Mouse (Mus musculus): Measurements from ENCODE around the gene Slc6a20a. TPM values are rescaled to one million over a fixed set of nuclear protein-coding genes. Genes with fewer than 3 reads are reported as not detected.

Slc6a20a gene
- polyA plus RNA-seq, 1 experiment from 2014 or later = 0.13 TPM

DNA sequence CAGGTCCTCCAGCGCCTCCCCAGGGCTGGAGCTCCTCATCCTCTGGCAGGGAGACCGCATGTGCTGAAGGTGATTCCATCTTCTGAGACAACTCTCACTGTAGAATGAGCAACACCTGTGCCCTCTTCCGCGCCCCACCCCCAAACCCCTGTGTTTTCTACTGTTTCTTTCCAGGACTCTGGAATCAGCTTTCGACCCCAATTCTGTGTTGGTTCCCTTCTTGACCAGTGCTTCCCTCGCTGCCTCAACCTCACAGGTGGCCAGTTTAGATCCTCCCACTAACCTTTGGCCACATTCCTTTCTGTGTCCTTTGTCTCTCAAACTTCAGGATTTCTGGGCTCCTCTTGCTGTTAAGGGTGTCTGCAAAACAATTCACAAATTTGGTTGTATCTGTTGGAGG lies 46.4 kb downstream of the Slc6a20a start, which contains the start of gene Slc6a20b:
Gene Slc6a20b, minus strand, starts transcription at position 285 of the 400 bp plus-strand sequence.
- ATAC-seq (replicated peaks; ENCODE audit: insufficient number of reproducible peaks, low FRiP score, low TSS enrichment, low read depth) = no peak
- no peaks in the 10 kb centered on the region for H3K9me3 ChIP-seq (replicated peaks; ENCODE audit: control insufficient read depth, low read length)
- H3K27me3 ChIP-seq (ENCODE audit: control insufficient read depth, insufficient read depth, low read length) = no peaks in the 10 kb centered on the region

DNA sequence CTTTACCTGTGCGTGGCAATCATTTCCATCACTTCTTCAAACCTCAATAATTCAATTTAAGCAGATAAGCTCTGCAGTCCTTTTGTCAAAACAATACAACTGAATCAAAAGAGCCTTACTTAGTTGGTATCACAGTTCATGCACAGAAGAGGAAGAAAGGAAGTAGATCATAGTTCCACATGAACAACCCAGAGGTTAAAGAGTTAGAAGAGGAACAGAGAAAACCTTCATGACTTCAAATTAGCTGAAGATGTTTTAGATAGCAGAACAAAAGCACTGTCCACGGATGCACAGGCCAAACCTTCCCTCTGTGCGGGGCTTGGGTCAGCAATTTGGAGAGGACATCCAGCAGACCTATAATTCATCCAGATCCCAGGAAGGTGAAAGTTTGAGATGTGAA lies 47.0 kb downstream of the Slc6a20a start:
- Histone ChIP-seq H3K9ac (replicated peaks; ENCODE audit: low read length) (no peak overlapping the region), H3K4me1 (ENCODE audit: control insufficient read depth, insufficient read depth, low read length) (no peaks in the 10 kb centered on the region), H3K9me3 (replicated peaks; ENCODE audit: control insufficient read depth, low read length) (no peaks in the 10 kb centered on the region), H3K4me3 (ENCODE audit: low read depth, low read length) (no peak overlapping the region), H3K27ac (replicated peaks; ENCODE audit: low read depth, low read length) (no peak overlapping the region), H3K4me2 (ENCODE audit: low read depth, low read length) (no peak overlapping the region), H3K27me3 (ENCODE audit: control insufficient read depth, insufficient read depth, low read length) (no peaks in the 10 kb centered on the region), H3K36me3 (replicated peaks; ENCODE audit: control insufficient read depth, insufficient read depth, low read depth, low read length) (no peaks in the 10 kb centered on the region)
- 88% methylated on average over 3 of the region's 3 CpGs for WGBS
- ATAC-seq (replicated peaks; ENCODE audit: insufficient number of reproducible peaks, low FRiP score, low TSS enrichment, low read depth) (no peak), DNase-seq (ENCODE audit: low spot score) (no peak)

More for the DNA sequence above, 46.4 kb downstream of the Slc6a20a start, which contains the start of gene Slc6a20b:
- Histone ChIP-seq H3K4me1 (ENCODE audit: control insufficient read depth, insufficient read depth, low read length) (no peaks in the 10 kb centered on the region), H3K36me3 (replicated peaks; ENCODE audit: control insufficient read depth, insufficient read depth, low read depth, low read length) (no peaks in the 10 kb centered on the region), H3K9ac (replicated peaks; ENCODE audit: low read length) (no peak within 1 kb of the TSS), H3K27ac (replicated peaks; ENCODE audit: low read depth, low read length) (no peak within 1 kb of the TSS), H3K4me2 (ENCODE audit: low read depth, low read length) (no peak within 1 kb of the TSS), H3K4me3 (ENCODE audit: low read depth, low read length) (no peak within 1 kb of the TSS)
- WGBS = 83% methylated on average over 6 of the region's 6 CpGs
- DNase-seq (ENCODE audit: low spot score) = no peak

DNA sequence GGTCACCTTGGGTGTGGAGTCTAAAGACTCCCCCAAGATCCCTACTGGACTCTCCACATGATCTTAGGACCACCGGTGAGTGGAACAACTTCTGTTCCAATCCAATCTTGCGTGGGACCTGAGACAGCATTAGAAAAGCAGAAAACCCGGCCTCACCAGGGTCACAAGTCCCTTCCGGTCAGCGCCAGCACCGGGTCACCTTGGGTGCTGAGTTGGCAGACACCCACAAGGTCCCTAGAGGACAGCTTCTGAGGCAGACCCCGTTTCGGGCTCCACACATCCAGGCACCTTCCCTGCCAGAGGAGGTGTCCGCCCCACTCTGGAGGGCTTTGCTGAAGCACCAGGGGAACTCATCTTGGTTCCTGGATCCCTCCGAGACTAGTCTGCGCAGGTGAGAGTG lies 52.9 kb downstream of the Slc6a20a start:
- H3K27me3 ChIP-seq (ENCODE audit: control insufficient read depth, insufficient read depth, low read length) = no peaks in the 10 kb centered on the region
- DNase-seq (ENCODE audit: low spot score) (no peak), ATAC-seq (replicated peaks; ENCODE audit: insufficient number of reproducible peaks, low FRiP score, low TSS enrichment, low read depth) (no peak)
- H3K4me3 ChIP-seq (ENCODE audit: low read depth, low read length) = no peak overlapping the region
- H3K27ac ChIP-seq (replicated peaks; ENCODE audit: low read depth, low read length) = no peak overlapping the region
- H3K9ac ChIP-seq (replicated peaks; ENCODE audit: low read length) = no peak overlapping the region
- no peak overlapping the region for H3K4me2 ChIP-seq (ENCODE audit: low read depth, low read length)
- 92% methylated on average over 11 of the region's 11 CpGs for WGBS
- no peaks in the 10 kb centered on the region for H3K4me1 ChIP-seq (ENCODE audit: control insufficient read depth, insufficient read depth, low read length)
- no peaks in the 10 kb centered on the region for H3K36me3 ChIP-seq (replicated peaks; ENCODE audit: control insufficient read depth, insufficient read depth, low read depth, low read length)
- H3K9me3 ChIP-seq (replicated peaks; ENCODE audit: control insufficient read depth, low read length) = no peaks in the 10 kb centered on the region

DNA sequence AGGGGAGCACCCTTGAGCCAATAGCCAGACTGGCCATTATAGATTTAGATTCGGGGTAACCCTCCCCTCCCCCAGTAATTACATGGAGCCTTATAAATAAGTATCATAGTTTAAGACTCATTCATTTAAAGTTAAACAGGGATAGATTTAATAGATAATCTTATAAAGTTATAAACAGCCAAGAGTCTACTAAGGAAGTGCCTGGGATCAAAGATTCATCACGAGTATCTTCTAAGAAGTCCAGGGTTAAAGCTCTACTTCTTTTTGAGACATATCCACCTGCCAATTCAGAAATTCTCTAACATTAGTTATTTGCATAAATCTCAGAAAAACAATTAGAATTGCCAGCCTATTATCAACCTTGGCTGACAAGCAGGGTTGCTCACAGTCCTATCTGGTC lies 53.9 kb downstream of the Slc6a20a start:
- H3K4me1 ChIP-seq (ENCODE audit: control insufficient read depth, insufficient read depth, low read length) = no peaks in the 10 kb centered on the region
- no peak overlapping the region for H3K9ac ChIP-seq (replicated peaks; ENCODE audit: low read length)
- no peak overlapping the region for H3K4me2 ChIP-seq (ENCODE audit: low read depth, low read length)
- no peaks in the 10 kb centered on the region for H3K27me3 ChIP-seq (ENCODE audit: control insufficient read depth, insufficient read depth, low read length)
- no peak overlapping the region for H3K4me3 ChIP-seq (ENCODE audit: low read depth, low read length)
- H3K36me3 ChIP-seq (replicated peaks; ENCODE audit: control insufficient read depth, insufficient read depth, low read depth, low read length) = no peaks in the 10 kb centered on the region
- 88% methylated on average over 2 of the region's 2 CpGs for WGBS
- no peaks in the 10 kb centered on the region for H3K9me3 ChIP-seq (replicated peaks; ENCODE audit: control insufficient read depth, low read length)
- ATAC-seq (replicated peaks; ENCODE audit: insufficient number of reproducible peaks, low FRiP score, low TSS enrichment, low read depth) (no peak), DNase-seq (ENCODE audit: low spot score) (no peak)
- no peak overlapping the region for H3K27ac ChIP-seq (replicated peaks; ENCODE audit: low read depth, low read length)

DNA sequence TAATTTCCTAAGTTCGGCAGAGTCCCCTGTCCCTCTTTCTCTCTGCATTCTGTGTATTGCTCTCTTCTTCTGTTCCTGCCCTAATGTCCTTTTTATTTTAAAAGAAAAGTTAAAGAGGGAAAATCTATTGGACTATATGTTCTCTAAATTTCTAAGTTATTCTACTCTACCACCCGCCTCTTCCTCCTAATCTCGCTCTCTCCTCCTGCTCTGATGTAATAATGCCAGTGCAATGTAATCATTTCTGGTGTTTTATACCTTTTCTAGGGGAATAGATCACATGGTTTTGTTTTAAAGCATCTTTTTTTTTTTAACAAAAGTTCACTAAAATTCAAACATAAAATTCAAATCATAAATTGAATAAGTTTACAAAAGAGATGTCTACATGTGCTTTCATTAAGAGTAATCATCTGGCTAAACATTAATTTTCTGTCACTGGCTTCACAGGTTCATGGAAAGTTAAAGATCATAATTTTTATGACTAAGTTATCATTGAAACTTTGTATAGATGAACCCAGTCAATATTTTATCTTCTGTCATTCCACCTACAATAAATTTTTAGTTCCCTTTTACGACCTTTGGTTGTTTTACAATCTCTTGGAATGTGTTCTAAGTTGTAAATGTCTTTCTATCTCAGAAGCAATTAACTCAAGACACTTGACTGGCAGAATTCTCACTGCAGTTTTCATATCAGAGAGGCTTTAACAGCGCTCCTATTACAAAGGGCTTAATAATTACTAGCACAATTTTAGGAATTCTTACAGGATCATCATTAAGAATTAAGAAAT lies 58.2 kb downstream of the Slc6a20a start:
- H3K4me3 ChIP-seq (ENCODE audit: low read depth, low read length) = no peak overlapping the region
- H3K27me3 ChIP-seq (ENCODE audit: control insufficient read depth, insufficient read depth, low read length) = no peaks in the 10 kb centered on the region
- H3K9me3 ChIP-seq (replicated peaks; ENCODE audit: control insufficient read depth, low read length) = no peaks in the 10 kb centered on the region
- H3K4me2 ChIP-seq (ENCODE audit: low read depth, low read length) = no peak overlapping the region
- ATAC-seq (replicated peaks; ENCODE audit: insufficient number of reproducible peaks, low FRiP score, low TSS enrichment, low read depth) = no peak
- H3K9ac ChIP-seq (replicated peaks; ENCODE audit: low read length) = no peak overlapping the region
- no peaks in the 10 kb centered on the region for H3K36me3 ChIP-seq (replicated peaks; ENCODE audit: control insufficient read depth, insufficient read depth, low read depth, low read length)
- no peaks in the 10 kb centered on the region for H3K4me1 ChIP-seq (ENCODE audit: control insufficient read depth, insufficient read depth, low read length)
- no peak for DNase-seq (ENCODE audit: low spot score)
- H3K27ac ChIP-seq (replicated peaks; ENCODE audit: low read depth, low read length) = no peak overlapping the region
- WGBS = 91% methylated on average over 5 of the region's 5 CpGs

DNA sequence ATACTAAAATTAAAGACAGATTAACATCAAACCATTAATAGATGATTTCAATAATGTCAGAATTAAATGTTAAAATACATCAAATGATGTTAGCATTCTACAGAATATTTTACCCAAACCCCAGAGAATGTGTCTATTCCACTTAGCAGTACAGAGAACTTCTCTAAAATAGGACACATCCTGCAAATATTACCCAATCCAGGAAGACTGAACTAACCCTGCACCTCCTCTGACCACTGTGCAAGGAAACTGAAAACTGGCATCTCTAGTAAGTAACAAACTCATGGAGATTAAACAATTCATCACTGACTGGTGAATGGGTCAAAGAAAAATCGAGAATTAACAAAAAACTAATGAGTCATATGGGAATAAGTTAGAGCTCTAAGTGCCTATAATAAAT lies 77.2 kb downstream of the Slc6a20a start:
- no peak for DNase-seq (ENCODE audit: low spot score)
- 78% methylated on average over 1 of the region's 1 CpGs for WGBS
- Histone ChIP-seq H3K27me3 (ENCODE audit: control insufficient read depth, insufficient read depth, low read length) (no peaks in the 10 kb centered on the region), H3K4me2 (ENCODE audit: low read depth, low read length) (no peak overlapping the region), H3K36me3 (replicated peaks; ENCODE audit: control insufficient read depth, insufficient read depth, low read depth, low read length) (no peaks in the 10 kb centered on the region), H3K27ac (replicated peaks; ENCODE audit: low read depth, low read length) (no peak overlapping the region), H3K9me3 (replicated peaks; ENCODE audit: control insufficient read depth, low read length) (no peaks in the 10 kb centered on the region), H3K4me3 (ENCODE audit: low read depth, low read length) (no peak overlapping the region), H3K4me1 (ENCODE audit: control insufficient read depth, insufficient read depth, low read length) (no peaks in the 10 kb centered on the region), H3K9ac (replicated peaks; ENCODE audit: low read length) (no peak overlapping the region)
- no peak for ATAC-seq (replicated peaks; ENCODE audit: insufficient number of reproducible peaks, low FRiP score, low TSS enrichment, low read depth)

DNA sequence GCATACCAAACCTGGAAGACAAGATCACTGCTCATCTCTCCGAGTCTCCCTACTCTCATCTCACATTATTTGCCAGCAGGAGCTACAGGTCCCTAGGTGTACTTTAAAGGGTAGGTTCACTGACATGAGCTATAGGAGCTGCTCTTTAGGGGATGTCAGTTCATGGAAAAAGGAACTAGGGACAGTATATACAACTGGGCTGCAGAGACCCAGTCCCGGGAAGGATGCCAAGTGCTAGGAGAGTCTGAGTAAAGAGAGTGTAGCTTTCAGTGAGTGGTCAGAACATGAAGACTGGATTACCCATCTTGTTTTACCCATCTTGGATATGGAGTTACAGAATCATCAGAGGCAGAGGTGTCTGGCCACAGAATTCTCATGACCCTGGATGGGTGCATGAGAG lies 81.3 kb downstream of the Slc6a20a start:
- H3K9me3 ChIP-seq (replicated peaks; ENCODE audit: control insufficient read depth, low read length) = no peaks in the 10 kb centered on the region
- H3K27me3 ChIP-seq (ENCODE audit: control insufficient read depth, insufficient read depth, low read length) = no peaks in the 10 kb centered on the region
- no peak for DNase-seq (ENCODE audit: low spot score)
- H3K4me1 ChIP-seq (ENCODE audit: control insufficient read depth, insufficient read depth, low read length) = no peaks in the 10 kb centered on the region
- no peak overlapping the region for H3K4me3 ChIP-seq (ENCODE audit: low read depth, low read length)
- ATAC-seq (replicated peaks; ENCODE audit: insufficient number of reproducible peaks, low FRiP score, low TSS enrichment, low read depth) = no peak
- no peak overlapping the region for H3K27ac ChIP-seq (replicated peaks; ENCODE audit: low read depth, low read length)
- no peaks in the 10 kb centered on the region for H3K36me3 ChIP-seq (replicated peaks; ENCODE audit: control insufficient read depth, insufficient read depth, low read depth, low read length)
- no peak overlapping the region for H3K9ac ChIP-seq (replicated peaks; ENCODE audit: low read length)
- H3K4me2 ChIP-seq (ENCODE audit: low read depth, low read length) = no peak overlapping the region
- WGBS = 91% methylated on average over 2 of the region's 2 CpGs

DNA sequence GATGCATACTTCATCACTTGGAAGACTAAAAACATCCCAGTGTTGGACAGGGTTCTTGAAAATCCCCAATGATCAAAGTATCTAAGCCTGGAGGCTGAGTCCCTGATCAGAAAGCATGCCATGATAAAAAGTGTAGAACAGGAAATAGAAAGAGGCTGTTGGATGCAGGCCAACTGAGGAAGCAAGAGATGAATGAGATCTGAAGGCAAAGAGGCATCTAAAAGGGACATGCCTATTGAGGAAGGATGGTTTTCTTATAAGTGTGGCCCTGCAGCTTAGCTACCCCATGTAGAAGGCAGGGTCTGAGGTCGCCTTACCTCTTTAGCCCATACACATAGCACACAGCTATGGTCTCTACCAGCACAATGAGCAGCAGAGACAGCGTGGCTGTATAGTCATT lies 81.8 kb downstream of the Slc6a20a start:
- H3K27ac ChIP-seq (replicated peaks; ENCODE audit: low read depth, low read length) = no peak overlapping the region
- H3K36me3 ChIP-seq (replicated peaks; ENCODE audit: control insufficient read depth, insufficient read depth, low read depth, low read length) = no peaks in the 10 kb centered on the region
- DNase-seq (ENCODE audit: low spot score) = no peak
- no peak for ATAC-seq (replicated peaks; ENCODE audit: insufficient number of reproducible peaks, low FRiP score, low TSS enrichment, low read depth)
- H3K9ac ChIP-seq (replicated peaks; ENCODE audit: low read length) = no peak overlapping the region
- H3K9me3 ChIP-seq (replicated peaks; ENCODE audit: control insufficient read depth, low read length) = no peaks in the 10 kb centered on the region
- 92% methylated on average over 2 of the region's 2 CpGs for WGBS
- H3K4me1 ChIP-seq (ENCODE audit: control insufficient read depth, insufficient read depth, low read length) = no peaks in the 10 kb centered on the region
- no peak overlapping the region for H3K4me2 ChIP-seq (ENCODE audit: low read depth, low read length)
- H3K27me3 ChIP-seq (ENCODE audit: control insufficient read depth, insufficient read depth, low read length) = no peaks in the 10 kb centered on the region
- no peak overlapping the region for H3K4me3 ChIP-seq (ENCODE audit: low read depth, low read length)

Measured in embryonic facial prominence, embryonic 11.5 days (tissue).